Comparison of ENCODE assay signal across 14 mouse cellular contexts in the genomic region with DNA sequence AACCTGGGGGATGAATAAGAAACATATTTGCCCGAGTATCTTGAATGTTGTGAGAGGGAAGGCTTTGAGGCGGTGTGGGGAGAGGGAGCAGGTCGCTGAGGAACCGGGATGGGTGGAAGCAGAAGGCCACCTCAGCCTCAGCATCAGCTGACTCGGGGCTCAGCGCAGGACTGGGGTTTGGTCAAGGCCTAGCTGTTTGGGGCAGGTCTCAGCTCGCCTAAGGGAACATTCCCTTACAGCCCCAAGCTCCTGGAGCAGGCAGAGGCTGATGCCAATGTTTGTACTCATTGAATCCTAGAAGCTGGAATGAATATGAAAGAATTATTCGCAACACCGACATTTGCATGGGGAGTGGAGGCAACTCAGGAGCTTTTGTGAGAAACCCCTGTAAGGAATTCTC.
"Had no signal": no experiment of that assay in that cellular context is flagged by ENCODE, and none has a peak within 500 bp of the region (broad histone marks: within the 10 kb centered on the region; RNA-seq: fewer than 3 reads in every experiment).

No protein-coding gene starts in this region.

- DNase-seq: gastrocnemius, postnatal 14 days; gastrocnemius, postnatal 36 days; heart, adult 18-20 months; heart, postnatal 10 days; heart, postnatal 36 days; kidney, adult 11 months; kidney, adult 2 months; kidney, adult 9 months; kidney, postnatal 14 days; kidney, postnatal 36 days; layer of hippocampus, adult 9-11 months; layer of hippocampus, postnatal 36 days; left cerebral cortex, postnatal 4 days had no signal

- ATAC-seq: hindbrain, postnatal 0 days had no signal
